In genomic region chr14:78375746-78376495, GRCm38 (mm10) we compare ENCODE assay signal across 23 mouse cellular contexts.
"Had no signal": no experiment of that assay in that cellular context is flagged by ENCODE, and none has a peak within 500 bp of the region (broad histone marks: within the 10 kb centered on the region; RNA-seq: fewer than 3 reads in every experiment).

No protein-coding gene starts in this region.

- H3K9me3 ChIP-seq: heart, embryonic 10.5 days; hindbrain, embryonic 13.5 days; hindbrain, embryonic 15.5 days; limb, embryonic 10.5 days; limb, embryonic 12.5 days; liver, embryonic 13.5 days; liver, embryonic 15.5 days had no signal

- H3K9ac ChIP-seq: heart, embryonic 12.5 days; hindbrain, embryonic 13.5 days; hindbrain, embryonic 15.5 days; limb, embryonic 12.5 days; liver, embryonic 13.5 days; liver, embryonic 15.5 days had no signal

- H3K27ac ChIP-seq: heart, adult 2 months; heart, embryonic 10.5 days; hindbrain, embryonic 15.5 days; hindbrain, postnatal 0 days; layer of hippocampus, adult 2 months; left cerebral cortex, adult 2 months; limb, embryonic 10.5 days; limb, embryonic 12.5 days; liver, embryonic 13.5 days; liver, embryonic 15.5 days had no signal

- H3K27me3 ChIP-seq: heart, embryonic 12.5 days; hindbrain, embryonic 13.5 days; hindbrain, embryonic 15.5 days; limb, embryonic 12.5 days; liver, embryonic 13.5 days; liver, embryonic 15.5 days had no signal

- H3K4me1 ChIP-seq: heart, embryonic 10.5 days; heart, embryonic 12.5 days; hindbrain, embryonic 13.5 days; hindbrain, embryonic 15.5 days; limb, embryonic 12.5 days; liver, embryonic 13.5 days; liver, embryonic 15.5 days had no signal

- H3K4me3 ChIP-seq: heart, adult 2 months; heart, embryonic 10.5 days; heart, embryonic 12.5 days; hindbrain, embryonic 13.5 days; hindbrain, embryonic 15.5 days; layer of hippocampus, adult 2 months; left cerebral cortex, adult 2 months; limb, embryonic 10.5 days; limb, embryonic 12.5 days; liver, embryonic 13.5 days; liver, embryonic 15.5 days had no signal

- H3K4me2 ChIP-seq: heart, embryonic 12.5 days; hindbrain, embryonic 13.5 days; hindbrain, embryonic 15.5 days; limb, embryonic 12.5 days; liver, embryonic 11.5 days; liver, embryonic 13.5 days; liver, embryonic 15.5 days had no signal

- H3K36me3 ChIP-seq: heart, embryonic 10.5 days; heart, embryonic 12.5 days; hindbrain, embryonic 13.5 days; hindbrain, embryonic 15.5 days; limb, embryonic 10.5 days; limb, embryonic 12.5 days; liver, embryonic 13.5 days; liver, embryonic 15.5 days had no signal

- DNase-seq: gastrocnemius, postnatal 25 days; heart, adult 2 months; heart, postnatal 14 days; heart, postnatal 36 days; kidney, adult 18-20 months; kidney, adult 8-10 months; kidney, postnatal 10 days; kidney, postnatal 25 days; kidney, postnatal 4 days; liver; liver, embryonic 13.5 days had no signal

- ATAC-seq: hindbrain, postnatal 0 days; intestine, postnatal 0 days had no signal
